Mouse (Mus musculus) erythroid progenitor cell, adult 5-6 weeks (primary cell): ENCODE results near the gene Pxt1. TPM values are rescaled to one million over a fixed set of nuclear protein-coding genes. Genes with fewer than 3 reads are reported as not detected.
A peak's percentile ranks its signal among the peaks of the same experiment; 100 is the strongest.

ENCODE experiments used
- ATAC-seq: replicated peaks from 2 replicates; pipeline ENCODE4 v1.8.0; 2016; ENCODE audit warnings: moderate number of reproducible peaks, mild to moderate bottlenecking, moderate TSS enrichment, inconsistent platforms; ENCODE audit not compliant: poor library complexity, low FRiP score, severe bottlenecking
- total RNA-seq, 2 experiments: library from RNA; stranded (forward) in 1 of 2; stranded (reverse) in 1 of 2; fragments of 150-400 nt in 1 of 2; fragments of 186-747, 209-891 nt in 1 of 2; gene quantifications; 2 replicates each; pipeline versions ENCODE4 v1.2.3 to v1.2.4; 2015 to 2017; ENCODE audit warnings: low replicate concordance in 2 of 2

The Pxt1 gene
- total RNA-seq, 2 experiments from 2014 or later = not detected

- no peak for ATAC-seq
Observed at GRCm38 (mm10) chr17:28922096-28922495, 21.5 kb downstream of the Pxt1 start.

DNA sequence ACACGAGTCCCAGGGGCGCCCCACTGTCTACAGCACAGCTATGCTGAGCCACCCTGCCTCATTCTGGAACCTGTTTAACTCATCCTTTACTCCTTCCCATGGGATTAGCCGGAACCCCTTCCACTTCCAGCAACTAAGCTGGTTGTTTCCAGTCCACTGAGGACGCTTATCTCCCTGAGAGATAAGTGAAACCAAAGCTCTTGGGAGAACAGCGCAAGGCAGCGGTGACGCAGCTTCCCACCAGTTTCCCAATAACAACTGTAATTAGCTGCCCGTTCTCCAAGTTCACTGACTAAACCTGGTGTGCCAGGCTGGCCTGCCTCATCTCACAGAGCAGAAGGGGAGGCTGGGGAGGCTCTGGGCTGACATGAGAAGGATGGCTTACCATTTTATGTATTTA, 22.6 kb downstream of the Pxt1 start:
- ATAC-seq = no peak

DNA sequence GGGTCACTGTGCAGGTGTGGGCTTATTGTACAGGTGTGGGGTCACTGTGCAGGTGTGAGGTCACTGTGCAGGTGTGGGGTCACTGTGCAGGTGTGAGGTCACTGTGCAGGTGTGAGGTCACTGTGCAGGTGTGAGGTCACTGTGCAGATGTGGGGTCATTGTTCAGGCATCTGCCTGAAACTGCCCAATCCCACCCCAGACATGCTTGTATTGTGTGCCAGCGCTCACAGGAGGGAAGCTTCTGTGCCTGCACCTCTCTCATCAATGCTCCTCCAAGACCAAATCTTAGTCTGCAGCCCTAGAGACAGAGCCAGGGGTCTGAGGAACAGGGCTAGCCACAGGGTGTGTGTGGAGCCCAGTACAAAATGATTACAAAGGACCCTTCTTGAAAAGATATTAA, 27.1 kb downstream of the Pxt1 start:
- ATAC-seq = no peak

- no peak for ATAC-seq
Observed at GRCm38 (mm10) chr17:28915060-28915628, 28.5 kb downstream of the Pxt1 start, which contains the start of gene 4930539E08Rik. Gene 4930539E08Rik (minus strand): TSS chr17:28915324.

GRCm38 (mm10) chr17:28913940-28914339, 29.7 kb downstream of the Pxt1 start:
- no peak for ATAC-seq

DNA sequence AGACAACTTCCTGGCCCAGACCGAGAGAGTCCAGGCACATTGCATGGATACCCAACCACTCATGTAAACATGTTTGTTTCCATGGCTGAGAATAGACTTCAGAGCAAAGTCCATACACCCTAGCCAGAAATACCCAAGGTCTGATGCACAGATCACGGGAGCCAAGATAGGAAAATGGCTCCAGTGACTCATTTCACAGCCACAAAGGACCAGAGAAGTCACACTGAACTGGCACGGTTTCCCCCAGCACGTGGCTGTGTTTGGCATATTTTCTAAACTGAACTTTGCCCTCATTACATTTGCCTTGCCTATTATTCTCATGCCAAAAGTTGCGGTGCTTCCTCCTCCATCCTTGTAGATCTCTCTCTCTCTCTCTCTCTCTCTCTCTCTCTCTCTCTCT, 30.4 kb downstream of the Pxt1 start:
- ATAC-seq = no peak

DNA sequence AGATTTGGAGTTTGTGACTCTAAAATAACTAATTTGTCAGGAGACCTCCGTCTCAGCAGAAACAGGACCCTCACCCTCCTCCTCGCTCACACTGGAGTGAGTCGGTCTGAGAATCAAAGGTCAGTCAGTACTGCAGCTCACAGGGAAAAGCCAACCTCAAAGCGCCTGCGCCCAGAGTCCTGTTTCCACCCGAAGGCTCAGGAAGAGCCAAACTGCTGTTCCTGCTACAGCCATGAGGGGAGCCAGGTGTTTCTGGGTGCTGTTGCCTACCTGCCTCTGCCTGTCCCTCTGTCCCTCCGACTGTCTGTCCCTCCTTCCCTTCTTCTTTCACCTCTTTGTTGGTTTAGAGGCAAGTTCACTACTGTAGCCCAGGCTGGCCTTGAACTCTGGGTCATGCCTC, 33.5 kb downstream of the Pxt1 start:
- ATAC-seq = no peak

DNA sequence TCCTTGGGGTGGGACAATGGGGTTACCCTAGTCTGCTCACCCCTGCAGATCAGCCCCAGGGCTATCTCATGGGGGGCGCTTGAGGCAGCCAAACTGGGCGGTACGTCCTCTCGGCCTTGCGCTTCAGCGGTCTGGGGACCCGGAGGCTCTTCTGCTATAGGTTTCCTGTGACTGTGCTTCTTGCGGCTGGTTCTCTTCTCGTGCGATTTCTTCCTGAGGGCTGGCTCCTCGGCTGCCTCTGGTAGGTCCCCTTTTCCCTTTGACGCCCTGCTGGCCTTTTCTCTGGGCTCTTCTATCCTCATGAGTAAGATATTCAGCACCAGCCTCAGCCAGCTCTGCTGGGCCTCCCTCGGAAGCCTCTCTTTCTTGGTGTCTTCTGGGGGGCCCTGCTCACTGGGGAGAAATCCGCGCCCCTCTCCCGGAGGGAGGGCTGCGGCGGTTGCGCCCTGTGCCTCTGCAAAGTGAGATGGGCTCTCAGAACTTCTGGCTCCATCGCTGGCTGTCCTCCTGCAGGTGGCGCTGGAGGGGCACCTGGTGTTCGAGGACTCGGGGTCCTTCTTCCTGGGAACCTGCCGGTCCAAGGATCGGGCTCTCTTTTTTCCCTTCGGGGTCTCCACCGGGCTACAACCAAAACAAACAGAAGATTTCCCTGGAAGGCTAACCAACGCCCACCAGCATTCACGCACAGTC, 34.2 kb downstream of the Pxt1 start:
- no peak for ATAC-seq

- ATAC-seq = no peak
Observed at GRCm38 (mm10) chr17:28907959-28908358, 35.7 kb downstream of the Pxt1 start.

- no peak for ATAC-seq
Observed at GRCm38 (mm10) chr17:28905377-28905916, 38.2 kb downstream of the Pxt1 start.

- peak; percentile 57 for ATAC-seq
Observed at GRCm38 (mm10) chr17:28904546-28905376, 38.9 kb downstream of the Pxt1 start.

DNA sequence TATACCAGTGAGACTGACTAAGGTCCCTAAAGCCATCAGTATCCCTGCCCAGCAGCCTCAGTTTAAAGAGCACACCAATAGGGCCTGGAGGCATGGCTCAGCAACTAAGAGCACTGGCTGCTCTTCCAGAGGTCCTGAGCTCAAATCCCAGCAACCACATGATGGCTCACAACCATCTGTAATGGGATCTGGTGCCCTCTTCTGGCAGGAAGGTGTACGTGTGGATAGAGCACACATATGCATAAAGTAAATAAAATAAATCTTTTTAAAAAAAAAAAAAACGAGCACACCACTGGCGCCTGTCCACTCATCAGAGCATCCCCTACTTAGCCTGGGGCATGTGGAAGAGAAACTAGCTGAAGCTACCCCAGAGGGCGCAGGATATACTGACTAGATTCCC, 42.1 kb downstream of the Pxt1 start:
- no peak for ATAC-seq

DNA sequence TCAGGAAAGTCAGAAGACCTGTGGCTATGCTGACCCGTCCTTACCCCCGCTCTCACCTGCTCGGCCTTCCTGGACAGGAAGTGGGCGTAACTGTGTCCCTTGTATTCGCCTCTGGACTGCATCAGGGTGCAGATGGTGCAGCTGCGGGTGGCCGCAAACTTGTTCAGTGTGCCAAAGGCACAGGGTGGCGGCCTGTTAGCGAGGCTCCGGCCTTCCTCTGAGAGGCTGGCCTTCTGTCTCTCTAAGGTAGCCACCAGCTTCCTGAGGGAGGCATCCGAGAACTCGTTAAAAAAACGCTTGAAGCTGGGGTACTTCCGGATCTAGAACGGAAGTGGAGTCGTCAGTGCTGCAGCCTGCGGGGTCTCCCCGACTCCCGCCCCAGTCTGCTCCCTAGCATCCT, 44.2 kb downstream of the Pxt1 start:
- ATAC-seq = no peak

GRCm38 (mm10) chr17:28898249-28898648, 45.4 kb downstream of the Pxt1 start:
- ATAC-seq = no peak

- ATAC-seq = no peak
Observed at GRCm38 (mm10) chr17:28897817-28898216, 45.8 kb downstream of the Pxt1 start.

DNA sequence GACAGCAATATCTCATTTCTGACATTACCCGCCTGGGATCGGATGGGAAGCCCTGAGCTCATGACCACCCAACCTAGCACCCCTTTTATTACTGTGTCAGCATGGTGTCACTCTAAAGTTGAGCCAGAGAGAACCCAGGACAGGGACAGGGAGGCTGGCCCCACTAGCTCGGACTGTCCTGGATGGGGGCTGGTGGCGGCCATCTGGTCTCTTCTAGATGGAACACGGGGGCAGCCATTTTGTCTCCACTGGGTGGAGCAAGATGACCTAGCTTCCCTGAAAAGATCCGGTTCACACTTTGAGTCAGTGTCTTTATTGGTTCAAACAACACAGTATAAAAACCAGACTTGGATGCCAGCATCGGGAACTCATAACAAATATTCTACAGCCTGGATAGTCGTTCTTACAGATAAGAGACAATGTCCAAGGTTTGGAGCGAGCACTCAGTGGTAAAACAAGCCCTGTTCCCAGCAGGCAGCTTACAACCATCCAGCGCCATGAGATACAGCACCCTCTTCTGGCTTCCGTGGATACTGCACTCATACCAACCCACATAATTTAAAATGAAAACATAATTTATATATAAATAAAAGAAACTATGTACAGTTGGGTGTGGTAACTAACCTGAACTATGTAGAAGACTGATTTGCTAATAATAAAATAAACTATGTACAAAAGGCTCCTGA, 47.4 kb downstream of the Pxt1 start:
- no peak for ATAC-seq

DNA sequence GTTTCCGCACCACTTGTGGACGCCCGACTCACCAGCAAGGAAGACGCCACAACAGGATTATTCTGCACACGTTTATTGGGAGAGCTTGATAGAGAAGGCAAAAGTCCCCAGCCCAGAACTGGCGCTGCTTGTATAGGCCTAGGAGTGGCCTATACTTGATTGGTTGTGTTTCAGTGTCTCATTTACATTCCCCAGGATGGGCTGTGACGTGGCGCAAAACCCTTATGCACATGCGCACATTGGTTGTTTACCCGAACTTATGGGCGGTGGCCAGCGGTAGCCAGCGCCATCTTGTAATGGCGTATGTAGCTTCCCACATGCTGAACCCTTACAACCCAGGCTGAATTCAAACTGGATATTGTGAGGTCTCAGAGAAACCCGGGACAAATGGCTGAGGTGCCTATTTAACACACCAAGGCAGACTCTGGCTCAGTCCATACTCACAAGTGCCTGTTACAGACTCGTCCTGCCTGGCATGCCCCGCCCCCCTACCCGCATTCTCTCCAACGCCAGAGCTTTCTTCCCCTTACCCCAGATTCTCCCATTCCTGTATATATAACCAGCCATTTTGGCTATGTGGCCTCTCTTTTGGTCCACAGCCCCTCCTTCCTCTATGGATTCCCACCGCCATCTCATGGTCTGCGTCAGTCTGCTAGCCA, 48.3 kb downstream of the Pxt1 start:
- no peak for ATAC-seq

GRCm38 (mm10) chr17:28894050-28894767, 49.4 kb downstream of the Pxt1 start:
- ATAC-seq = no peak

DNA sequence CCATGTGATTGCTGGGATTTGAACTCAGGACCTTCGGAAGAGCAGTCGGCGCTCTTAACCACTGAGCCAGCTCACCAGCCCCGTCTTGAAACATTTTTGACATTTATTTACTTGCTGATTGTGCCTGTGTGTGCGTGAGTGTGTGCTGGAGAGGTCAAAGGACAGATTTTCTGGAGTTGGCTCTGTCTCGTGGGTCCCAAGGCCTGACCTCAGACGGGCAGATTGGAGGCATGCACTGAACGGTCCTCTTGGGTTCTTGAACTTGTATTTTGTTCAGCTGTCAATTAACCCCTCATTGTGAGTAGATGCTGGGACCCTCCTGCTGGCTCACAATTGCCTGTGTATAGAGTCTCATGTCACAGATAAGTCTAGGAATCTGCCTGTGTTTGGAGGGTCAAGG, 57.4 kb downstream of the Pxt1 start:
- ATAC-seq = no peak
